Mouse (Mus musculus) stomach, postnatal 0 days (tissue): Measurements from ENCODE around the gene Noto.

Experiments used
- CTCF ChIP-seq: IDR thresholded peaks from 2 replicates; pipeline ENCODE4 v1.5.1; 2016; ENCODE audit warnings: antibody characterized with exemption, low read depth, mild to moderate bottlenecking, moderate library complexity
- EP300 ChIP-seq: optimal IDR thresholded peaks from 2 replicates; pipeline ENCODE3; 2016; ENCODE audit warnings: antibody characterized with exemption

DNA sequence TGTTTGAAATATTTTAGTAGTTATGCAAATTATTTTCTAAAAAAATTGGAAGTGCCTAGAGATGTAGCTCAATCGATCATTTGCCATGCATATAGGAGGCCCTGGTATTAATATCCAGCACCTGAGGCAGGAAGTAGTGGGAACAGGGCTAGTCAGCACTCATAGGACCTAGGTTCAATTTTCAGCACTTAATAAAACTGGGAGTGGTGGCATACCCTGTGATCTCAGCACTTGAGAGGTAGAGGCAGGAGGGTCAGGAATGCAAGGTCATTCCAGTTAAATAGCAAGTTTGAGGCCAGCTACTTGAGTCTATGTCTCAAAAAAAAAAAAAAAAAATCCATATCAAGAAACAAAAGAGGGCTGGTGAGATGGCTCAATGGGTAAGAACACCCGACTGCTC, 4.5 kb upstream of the Noto start:
- TF ChIP-seq CTCF = no peak
- TF ChIP-seq EP300 = no peak
